Mouse (Mus musculus): ENCODE data around the gene Mast4. TPM values are rescaled to one million over a fixed set of nuclear protein-coding genes. Genes with fewer than 3 reads are reported as not detected.

Gene Mast4
- total and polyA plus RNA-seq, 3 experiments = 0.99 to 7.4 (median 6.1) TPM

GRCm38 (mm10) chr13:102936233-102936632 lies 398.1 kb downstream of the Mast4 start:
- dilution Hi-C loops (cut with MboI; ENCODE audit: extremely low pct_ligation_motif_present, extremely low pct_unique_long_range_greater_than_20kb, low sequenced_read_pairs) = no loop called here

GRCm38 (mm10) chr13:102935788-102936187 lies 398.5 kb downstream of the Mast4 start:
- TF ChIP-seq KAT2A (IDR thresholded peaks at IDR 0.05; ENCODE audit: insufficient replicate concordance, low read length) = no peak
- TF ChIP-seq MAZ (IDR thresholded peaks at IDR 0.05; ENCODE audit: low read depth, low read length) = no peak
- no peak for TF ChIP-seq ZKSCAN1 (IDR thresholded peaks at IDR 0.05; ENCODE audit: borderline replicate concordance, low read depth, low read length)
- TF ChIP-seq USF2 (conservative IDR thresholded peaks at IDR 0.05; ENCODE audit: low read depth, low read length) = no peak
- TF ChIP-seq MYC (IDR thresholded peaks at IDR 0.05; ENCODE audit: low read depth, low read length) = no peak
- no peak for TF ChIP-seq ZC3H11A (IDR thresholded peaks at IDR 0.05; ENCODE audit: low read depth, low read length)
- TF ChIP-seq JUND (conservative IDR thresholded peaks at IDR 0.05; ENCODE audit: low read depth, low read length) = no peak
- TF ChIP-seq TBP (conservative IDR thresholded peaks at IDR 0.05; ENCODE audit: low read depth, low read length) = no peak
- no peak for TF ChIP-seq MXI1 (IDR thresholded peaks at IDR 0.05; ENCODE audit: low read depth, low read length)
- no peaks in the 10 kb centered on the region for H3K79me2 ChIP-seq (replicated peaks; ENCODE audit: control insufficient read depth, extremely low read depth, insufficient read depth, poor library complexity, severe bottlenecking)
- no peaks in the 10 kb centered on the region for H3K27me3 ChIP-seq (replicated peaks)
- no peaks in the 10 kb centered on the region for H3K36me3 ChIP-seq (replicated peaks in 1 of 2; ENCODE audit: control insufficient read depth in 1 of 2, insufficient read depth in 1 of 2, low read length in 1 of 2)
- no peak overlapping the region for H3K27ac ChIP-seq (ENCODE audit: insufficient read depth, low read depth)
- no peaks in the 10 kb centered on the region for H3K4me1 ChIP-seq (ENCODE audit: control insufficient read depth in 1 of 2, insufficient read depth in 2 of 2)
- H3K9ac ChIP-seq (ENCODE audit: insufficient read depth, low read depth) = no peak overlapping the region
- in situ Hi-C loops (cut with MboI; ENCODE audit: low pct_ligation_motif_present, low pct_unique_long_range_greater_than_20kb, low sequenced_read_pairs) = no loop called here
- no peak for DNase-seq (ENCODE audit: extremely low read depth)
- no peak overlapping the region for H3K4me2 ChIP-seq (ENCODE audit: insufficient read depth, low read depth, poor library complexity, severe bottlenecking)
- H3K9me3 ChIP-seq (replicated peaks; ENCODE audit: low read length) = no peaks in the 10 kb centered on the region
- dilution Hi-C loops (cut with MboI; ENCODE audit: extremely low pct_ligation_motif_present, extremely low pct_unique_long_range_greater_than_20kb, low sequenced_read_pairs) = no loop called here
- H3K4me3 ChIP-seq (replicated peaks in 1 of 3; ENCODE audit: low read depth in 2 of 3, low read length in 2 of 3, poor library complexity in 1 of 3) = no peak overlapping the region

More at GRCm38 (mm10) chr13:102936233-102936632, 398.1 kb downstream of the Mast4 start:
- Histone ChIP-seq H3K27me3 (replicated peaks) (no peaks in the 10 kb centered on the region), H3K9ac (ENCODE audit: insufficient read depth, low read depth) (no peak overlapping the region), H3K9me3 (replicated peaks; ENCODE audit: low read length) (no peaks in the 10 kb centered on the region), H3K4me1 (ENCODE audit: control insufficient read depth in 1 of 2, insufficient read depth in 2 of 2) (no peaks in the 10 kb centered on the region), H3K4me3 (replicated peaks in 1 of 3; ENCODE audit: low read depth in 2 of 3, low read length in 2 of 3, poor library complexity in 1 of 3) (no peak overlapping the region), H3K4me2 (ENCODE audit: insufficient read depth, low read depth, poor library complexity, severe bottlenecking) (no peak overlapping the region), H3K79me2 (replicated peaks; ENCODE audit: control insufficient read depth, extremely low read depth, insufficient read depth, poor library complexity, severe bottlenecking) (no peaks in the 10 kb centered on the region), H3K36me3 (replicated peaks in 1 of 2; ENCODE audit: control insufficient read depth in 1 of 2, insufficient read depth in 1 of 2, low read length in 1 of 2) (no peaks in the 10 kb centered on the region), H3K27ac (ENCODE audit: insufficient read depth, low read depth) (no peak overlapping the region)
- no peak for DNase-seq (ENCODE audit: extremely low read depth)
- no peak for TF ChIP-seq CHD2 (IDR thresholded peaks at IDR 0.05; ENCODE audit: low read length)
- no peak for TF ChIP-seq USF1 (IDR thresholded peaks at IDR 0.05; ENCODE audit: low read depth, low read length)
- TF ChIP-seq POLR2A (IDR thresholded peaks at IDR 0.05; ENCODE audit: low read depth, low read length) = no peak
- no peak for TF ChIP-seq TBP (conservative IDR thresholded peaks at IDR 0.05; ENCODE audit: low read depth, low read length)
- no peak for TF ChIP-seq MAX (IDR thresholded peaks at IDR 0.05; ENCODE audit: low read length)
- no peak for TF ChIP-seq KAT2A (IDR thresholded peaks at IDR 0.05; ENCODE audit: insufficient replicate concordance, low read length)
- no peak for TF ChIP-seq ZNF384 (IDR thresholded peaks at IDR 0.05; ENCODE audit: low read depth, low read length)
- TF ChIP-seq SMC3 (IDR thresholded peaks at IDR 0.05; ENCODE audit: low read depth, low read length) = no peak
- no peak for TF ChIP-seq ETS1 (conservative IDR thresholded peaks at IDR 0.05; ENCODE audit: low read depth, low read length)
- in situ Hi-C loops (cut with MboI; ENCODE audit: low pct_ligation_motif_present, low pct_unique_long_range_greater_than_20kb, low sequenced_read_pairs) = no loop called here

Data from CH12.LX (cell line).